ENCODE assay signal across 1 mouse cellular context in the genomic region with DNA sequence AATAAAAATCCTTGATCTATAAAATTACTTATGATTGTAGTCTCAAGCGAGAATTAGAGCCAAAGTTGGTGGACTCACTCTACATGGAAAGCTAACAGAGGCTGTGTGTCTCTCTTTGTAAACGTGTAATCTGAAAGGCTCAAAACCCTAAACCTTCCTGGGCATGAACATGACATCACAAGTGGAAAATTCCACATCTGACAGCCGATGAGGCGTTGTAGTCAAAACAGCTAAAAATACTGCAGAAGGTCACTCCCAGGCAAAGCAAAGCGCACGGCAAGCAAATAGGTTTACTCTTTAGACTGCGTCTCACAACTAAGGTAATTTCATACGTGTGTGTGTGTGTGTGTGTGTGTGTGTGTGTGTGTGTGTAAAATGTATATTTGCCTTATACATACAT.
A peak's percentile ranks its signal among the peaks of the same experiment; 100 is the strongest.
TF ChIP-seq lines count a peak whose summit lies in the region.

No protein-coding gene starts in this region.

TF ChIP-seq in CH12.LX, 34 proteins besides CTCF, POLR2A, EP300 and RAD21 (continued from another document):
- TF ChIP-seq POLR2AphosphoS2 (IDR thresholded peaks at IDR 0.05; ENCODE audit: low read depth, low read length) (no peak), CHD2 (IDR thresholded peaks at IDR 0.05; ENCODE audit: low read length) (no peak), MEF2A (IDR thresholded peaks at IDR 0.05; ENCODE audit: borderline replicate concordance, low read depth, low read length) (peak; percentile 95), TCF12 (IDR thresholded peaks at IDR 0.05; ENCODE audit: low read depth, low read length) (peak; percentile 69; the same call in 1 of the 2 replicates), UBTF (IDR thresholded peaks at IDR 0.05; ENCODE audit: low read depth, low read length) (no peak), MXI1 (IDR thresholded peaks at IDR 0.05; ENCODE audit: low read depth, low read length) (peak; percentile 61; the same call in 1 of the 2 replicates), TBP (conservative IDR thresholded peaks at IDR 0.05; ENCODE audit: low read depth, low read length) (no peak)
